Mouse (Mus musculus) embryonic fibroblast, embryonic 13.5 days (primary cell): ENCODE measurements around the gene C1qb.

Source experiments
- CTCF ChIP-seq: IDR thresholded peaks from 2 replicates; pipeline ENCODE4 v1.5.1; 2011; ENCODE audit warnings: mild to moderate bottlenecking, control low read depth, low read length, moderate library complexity, borderline replicate concordance; ENCODE audit not compliant: insufficient read depth
- POLR2A ChIP-seq: IDR thresholded peaks from 2 replicates; pipeline ENCODE4 v1.6.1; 2011; ENCODE audit warnings: low read depth, mild to moderate bottlenecking, control low read depth, low read length, moderate library complexity

DNA sequence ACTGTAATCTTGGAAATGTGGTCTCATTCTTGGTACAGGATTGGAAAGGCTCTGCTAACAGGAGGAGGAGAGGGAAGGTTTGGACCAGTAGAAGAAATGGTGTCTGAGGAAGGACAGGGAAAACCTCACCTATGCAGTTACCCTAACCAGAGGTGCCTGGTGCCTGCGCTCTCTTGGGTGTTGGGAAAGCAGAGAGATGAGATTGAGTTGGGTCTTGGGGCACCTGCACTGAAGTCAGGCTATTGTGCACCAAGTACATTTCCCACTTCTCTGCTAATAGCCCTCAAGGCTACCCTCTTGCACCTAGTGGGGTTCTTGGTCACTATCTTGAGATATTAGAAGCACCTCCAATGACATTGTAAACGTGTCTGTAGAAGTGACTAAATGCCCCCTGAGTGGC, 23.6 kb downstream of the C1qb start:
- no peak for TF ChIP-seq CTCF
- no peak for TF ChIP-seq POLR2A
